Mouse (Mus musculus) lung, postnatal 0 days (tissue): ENCODE data around the gene Rita1. TPM values are rescaled to one million over a fixed set of nuclear protein-coding genes. Genes with fewer than 3 reads are reported as not detected.

ENCODE experiments used
- ATAC-seq: fragments of 200-750 bp; cut with Nextera tagmentation; 2 replicates; pipeline ENCODE4 v1.8.0; 2017; ENCODE audit warnings: moderate library complexity
- DNase-seq: peaks from one replicate; pipeline ENCODE4 v3.0.0-alpha.2; 2016; ENCODE audit warnings: low spot score
- H3K27ac ChIP-seq: fragments of 300-500 bp; sonication (generic); 2 replicates; pipeline ENCODE4 v1.5.1; 2014; ENCODE audit warnings: antibody characterized with exemption, mild to moderate bottlenecking, low read length, mixed read lengths
- H3K27me3 ChIP-seq: fragments of 300-500 bp; sonication (generic); replicated peaks from 2 replicates; pipeline ENCODE4 v1.6.1; 2014; ENCODE audit warnings: low read length, mixed read lengths; ENCODE audit not compliant: insufficient read depth
- H3K36me3 ChIP-seq: fragments of 300-500 bp; sonication (generic); 2 replicates; pipeline ENCODE4 v1.6.1; 2014; ENCODE audit warnings: low read length, mixed read lengths; ENCODE audit not compliant: insufficient read depth
- H3K4me1 ChIP-seq: fragments of 300-500 bp; sonication (generic); 2 replicates; pipeline ENCODE4 v1.6.1; 2014; ENCODE audit warnings: antibody characterized with exemption, low read depth, low read length, mixed read lengths; ENCODE audit not compliant: insufficient read depth
- H3K4me2 ChIP-seq: fragments of 300-500 bp; sonication (generic); replicated peaks from 2 replicates; pipeline ENCODE4 v1.6.1; 2014; ENCODE audit warnings: low read depth, mild to moderate bottlenecking, low read length, moderate library complexity, mixed read lengths
- H3K4me3 ChIP-seq: fragments of 300-500 bp; sonication (generic); 2 replicates; pipeline ENCODE4 v1.5.1; 2014; ENCODE audit warnings: low read depth, low read length
- H3K9ac ChIP-seq: fragments of 300-500 bp; sonication (generic); replicated peaks from 2 replicates; pipeline ENCODE4 v1.6.1; 2014; ENCODE audit warnings: low read depth, mild to moderate bottlenecking
- H3K9me3 ChIP-seq: fragments of 300-500 bp; sonication (generic); 2 replicates; pipeline ENCODE4 v1.6.1; 2016; ENCODE audit warnings: low read length, mixed read lengths
- CTCF ChIP-seq: IDR thresholded peaks from 2 replicates; pipeline ENCODE4 v1.5.1; 2016; ENCODE audit warnings: antibody characterized with exemption, mild to moderate bottlenecking
- EP300 ChIP-seq: IDR thresholded peaks from 2 replicates; pipeline ENCODE4 v1.6.1; 2016; ENCODE audit warnings: antibody characterized with exemption, mild to moderate bottlenecking, control low read depth
- WGBS: fragments of 180-500 bp; shearing (Covaris S2); extraction: QIAGEN DNeasy Blood & Tissue Kit; methylation state at CpG from one replicate; pipeline ENCODE4 v1.1.7; 2014; 5-methylcytosine and 5-hydroxymethylcytosine counted together
- polyA plus RNA-seq: library from polyadenylated mRNA; unstranded; fragments of >200 nt; fragmentation: Nextera tagmentation; extraction: Ambion mirVana; gene quantifications from 2 replicates; pipeline ENCODE4 v1.2.1, GENCODE M21; 2015

Rita1 gene
- polyA plus RNA-seq = 9.9 and 10.0 TPM in 2 replicates

- H3K36me3 ChIP-seq = no peaks in the 10 kb centered on the region
- H3K9me3 ChIP-seq = no peaks in the 10 kb centered on the region
- peaks cover 6% of the 10 kb centered on the region for H3K4me1 ChIP-seq
- peak within 1 kb of the TSS; percentile 87 for H3K27ac ChIP-seq
- DNase-seq (peak; percentile 97), ATAC-seq (peak; percentile 85)
- WGBS = 0% methylated on average over 22 of the region's 22 CpGs
- H3K27me3 ChIP-seq = no peaks in the 10 kb centered on the region
- H3K4me2 ChIP-seq = peak within 1 kb of the TSS; percentile 85
- peak within 1 kb of the TSS; percentile 68 for H3K4me3 ChIP-seq
- H3K9ac ChIP-seq = peak within 1 kb of the TSS; percentile 48
- TF ChIP-seq CTCF = no peak
- TF ChIP-seq EP300 = peak; percentile 66; the same call in 1 of the 2 replicates
These were observed at the start of gene Rita1, which contains the start of gene Ddx54 for GRCm38 (mm10) chr5:120612442-120612821. Gene Rita1, minus strand, starts transcription at chr5:120612589. Gene Ddx54, plus strand, starts transcription at chr5:120612739.

DNA sequence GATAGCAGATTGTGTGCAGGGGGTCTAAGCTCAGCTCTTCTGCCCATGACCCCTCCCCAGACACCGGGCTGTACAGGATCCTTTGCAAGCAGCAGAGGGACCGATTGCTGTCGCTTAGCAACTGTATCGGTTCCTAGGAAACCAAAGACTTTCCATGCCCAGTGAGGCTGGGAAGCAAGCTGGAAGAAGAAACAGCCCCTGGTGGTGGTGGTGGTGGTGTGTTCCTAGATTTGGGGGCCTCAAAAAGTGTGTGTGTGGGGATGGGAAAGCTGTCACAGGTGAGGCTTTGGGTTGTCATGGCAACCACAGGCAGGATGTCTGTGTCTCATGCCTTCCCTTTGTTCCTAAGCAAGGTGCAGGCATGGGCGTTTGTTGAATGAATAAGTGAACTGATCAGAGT, 48.4 kb upstream of the Rita1 start:
- Histone ChIP-seq H3K27me3 (no peaks in the 10 kb centered on the region), H3K4me1 (no peaks in the 10 kb centered on the region), H3K27ac (no peak overlapping the region), H3K4me2 (no peak overlapping the region), H3K36me3 (no peaks in the 10 kb centered on the region), H3K9me3 (no peaks in the 10 kb centered on the region), H3K9ac (no peak overlapping the region), H3K4me3 (no peak overlapping the region)
- no peak for TF ChIP-seq EP300
- TF ChIP-seq CTCF = no peak
- ATAC-seq (no peak), DNase-seq (no peak)
- 44% methylated on average over 5 of the region's 5 CpGs for WGBS

GRCm38 (mm10) chr5:120656281-120656751, 43.9 kb upstream of the Rita1 start:
- TF ChIP-seq CTCF = peak; percentile 20; the same call in 1 of the 2 replicates
- no peak for TF ChIP-seq EP300
- H3K9ac ChIP-seq = no peak overlapping the region
- H3K27me3 ChIP-seq = 0 out of 2 replicates have a peak, but pooled peaks cover 1% of the 10 kb centered on the region
- 58% methylated on average over 12 of the region's 12 CpGs for WGBS
- no peak overlapping the region for H3K27ac ChIP-seq
- H3K4me2 ChIP-seq = no peak overlapping the region
- ATAC-seq (peak; percentile 78), DNase-seq (peak; percentile 78)
- no peaks in the 10 kb centered on the region for H3K9me3 ChIP-seq
- H3K4me3 ChIP-seq = no peak overlapping the region
- H3K36me3 ChIP-seq = no peaks in the 10 kb centered on the region
- H3K4me1 ChIP-seq = no peaks in the 10 kb centered on the region

- H3K36me3 ChIP-seq = no peaks in the 10 kb centered on the region
- peaks cover 18% of the 10 kb centered on the region for H3K27me3 ChIP-seq
- no peak overlapping the region for H3K4me2 ChIP-seq
- H3K9ac ChIP-seq = no peak overlapping the region
- ATAC-seq = no peak
- H3K27ac ChIP-seq = no peak overlapping the region
- H3K4me1 ChIP-seq = no peaks in the 10 kb centered on the region
- H3K9me3 ChIP-seq = no peaks in the 10 kb centered on the region
- TF ChIP-seq EP300 (no peak), CTCF (no peak)
- no peak overlapping the region for H3K4me3 ChIP-seq
- WGBS = 89% methylated on average over 2 of the region's 2 CpGs
- no peak for DNase-seq
These were observed 41.5 kb upstream of the Rita1 start for GRCm38 (mm10) chr5:120653873-120654272.

- Histone ChIP-seq H3K9ac (no peak overlapping the region), H3K36me3 (no peaks in the 10 kb centered on the region), H3K27me3 (peaks cover 25% of the 10 kb centered on the region), H3K9me3 (no peaks in the 10 kb centered on the region), H3K4me3 (no peak overlapping the region), H3K27ac (no peak overlapping the region), H3K4me1 (peaks cover 6% of the 10 kb centered on the region), H3K4me2 (no peak overlapping the region)
- DNase-seq (no peak), ATAC-seq (no peak)
- no peak for TF ChIP-seq EP300
- no peak for TF ChIP-seq CTCF
- WGBS = 80% methylated on average over 27 of the region's 28 CpGs
These were observed 40.7 kb upstream of the Rita1 start for GRCm38 (mm10) chr5:120652915-120653701.

DNA sequence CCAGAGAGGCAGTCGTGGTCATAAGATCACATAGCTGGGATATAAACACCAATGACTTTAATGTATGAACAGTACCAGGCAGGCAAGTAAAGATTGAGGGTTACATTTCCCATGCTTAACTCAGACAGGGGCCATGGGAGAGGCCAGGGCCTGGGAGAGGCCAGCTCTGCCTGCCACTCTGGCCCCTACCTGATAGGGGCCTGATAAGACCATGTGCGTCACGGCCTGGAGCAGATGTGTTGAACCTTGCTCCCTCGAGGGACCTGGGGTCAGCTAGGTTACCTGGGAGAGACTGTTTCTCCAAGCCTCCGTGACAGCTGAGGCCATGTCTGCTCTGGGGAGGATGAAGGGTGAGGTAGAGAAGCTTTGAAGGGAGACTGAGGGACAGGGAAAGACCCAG, 38.8 kb upstream of the Rita1 start:
- Histone ChIP-seq H3K4me3 (no peak overlapping the region), H3K27ac (no peak overlapping the region), H3K4me1 (peaks cover 6% of the 10 kb centered on the region), H3K27me3 (peaks cover 36% of the 10 kb centered on the region), H3K9ac (no peak overlapping the region), H3K4me2 (no peak overlapping the region), H3K36me3 (no peaks in the 10 kb centered on the region), H3K9me3 (no peaks in the 10 kb centered on the region)
- DNase-seq (no peak), ATAC-seq (no peak)
- no peak for TF ChIP-seq EP300
- no peak for TF ChIP-seq CTCF
- 26% methylated on average over 5 of the region's 5 CpGs for WGBS
